Mouse (Mus musculus): Measurements from ENCODE around the gene Thsd4.

DNA sequence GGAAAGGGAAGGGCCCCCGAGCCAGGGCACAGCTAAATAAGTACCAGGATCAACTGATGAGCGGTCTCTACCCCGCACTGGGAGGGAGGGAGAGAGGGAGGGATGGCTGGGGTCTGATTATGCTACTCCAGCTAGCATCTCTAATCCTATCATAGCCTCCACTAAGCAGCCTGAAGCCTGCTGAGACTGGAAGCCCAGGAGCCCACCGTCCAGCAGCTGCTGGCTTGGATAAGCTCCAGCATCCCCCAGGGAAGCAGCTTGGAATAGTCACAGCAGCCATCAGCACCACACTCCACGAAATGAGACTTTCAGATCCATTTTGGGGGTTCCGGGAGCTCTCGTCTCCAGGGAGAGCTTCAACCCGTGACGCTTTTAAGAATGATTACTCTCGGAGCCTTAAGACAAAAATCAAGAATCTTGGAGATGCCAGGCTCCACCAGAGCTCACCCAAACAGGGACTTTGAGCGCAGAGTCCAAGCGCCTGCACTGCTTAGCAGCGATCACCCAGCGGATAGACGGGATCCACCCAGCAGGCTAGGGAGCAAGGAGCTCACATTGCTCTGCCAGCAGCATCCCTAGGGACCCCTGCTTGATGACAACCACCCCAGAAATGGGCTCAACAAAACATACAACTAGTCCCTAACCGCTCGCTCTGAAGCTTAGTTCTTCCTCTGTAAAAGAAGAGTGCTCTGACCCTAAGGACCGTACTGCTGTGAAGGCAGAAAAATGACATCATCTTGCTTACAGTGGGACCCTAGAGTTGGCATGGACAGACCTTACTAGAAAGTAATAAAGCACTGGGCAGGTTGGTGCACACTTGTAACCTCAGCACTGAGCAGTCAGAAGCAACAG, 64.3 kb downstream of the Thsd4 start:
- TF ChIP-seq POLR2A (IDR thresholded peaks at IDR 0.05; ENCODE audit: borderline replicate concordance, control insufficient read depth, low read depth, low read length) (no peak), CTCF (IDR thresholded peaks at IDR 0.05; ENCODE audit: control insufficient read depth, insufficient read depth, low read length) (no peak)
